Mouse (Mus musculus): ENCODE data around the gene Hmg20b. TPM values are rescaled to one million over a fixed set of nuclear protein-coding genes. Genes with fewer than 3 reads are reported as not detected.

The Hmg20b gene
- total RNA-seq, 2 experiments from 2014 or later, result 21.4 to 23.3 TPM

GRCm38 (mm10) chr10:81297246-81297645 is 53.0 kb downstream of the Hmg20b start:
- intact Hi-C loops (cut with DNase I), result no loop called here
- DNase-seq (ENCODE audit: low spot score in 2 of 2), result no peak

Small RNA genes within 50 kb of the gene (microRNA-seq; reads per million reads assigned to microRNA genes)
- 1.3 to 4.4 reads per million in 2 experiments for gene Mir6913

Other genes with a start within 250 kb of the Hmg20b start
- 100 to 1,000 TPM; 116 to 122 TPM for gene Map2k2, start 244.6 kb downstream of the Hmg20b start, total RNA-seq (2021)
- 10 to 100 TPM; 74.8 to 76.0 TPM for gene Zbtb7a, start 215.3 kb downstream of the Hmg20b start, total RNA-seq (2021)
- 10 to 100 TPM; 23.7 to 29.9 TPM for gene Pias4, start 182.6 kb downstream of the Hmg20b start, total RNA-seq (2021)
- gene Eef2, start 173.8 kb downstream of the Hmg20b start, total RNA-seq (2021), result 100 to 1,000 TPM; 936 to 941 TPM
- 10 to 100 TPM; 72.2 to 73.3 TPM for gene Dapk3, start 167.5 kb downstream of the Hmg20b start, total RNA-seq (2021)
- gene 4930442H23Rik, start 166.6 kb downstream of the Hmg20b start, total RNA-seq (2021), result not detected
- gene Nmrk2, start 148.4 kb downstream of the Hmg20b start, total RNA-seq (2021), result under 1 TPM in 1 of 2 experiments, not detected in 1; 0.17 TPM
- 100 to 1,000 TPM; 196 to 211 TPM for gene Atcay, start 119.6 kb downstream of the Hmg20b start, total RNA-seq (2021)
- gene Zfr2, start 117.3 kb downstream of the Hmg20b start, total RNA-seq (2021), result 10 to 100 TPM; 66.1 to 66.7 TPM
- 100 to 1,000 TPM; 226 to 227 TPM for gene Matk, start 97.5 kb downstream of the Hmg20b start, total RNA-seq (2021)
- 10 to 100 TPM; 39.0 to 41.4 TPM for gene Mrpl54, start 83.5 kb downstream of the Hmg20b start, total RNA-seq (2021)
- 10 to 100 TPM; 34.8 to 35.8 TPM for gene Apba3, start 83.5 kb downstream of the Hmg20b start, total RNA-seq (2021)
- gene Tjp3, start 58.9 kb downstream of the Hmg20b start, total RNA-seq (2021), result under 1 TPM; 0.15 to 0.47 TPM
- gene Pip5k1c, start 57.5 kb downstream of the Hmg20b start, total RNA-seq (2021), result 100 to 1,000 TPM; 391 to 396 TPM
- gene Cactin, start 29.4 kb downstream of the Hmg20b start, total RNA-seq (2021), result 10 to 100 TPM; 25.1 to 27.2 TPM
- gene Tbxa2r, start 21.7 kb downstream of the Hmg20b start, total RNA-seq (2021), result 1 to 10 TPM; 1.3 to 1.5 TPM
- gene Gipc3, start 7.2 kb downstream of the Hmg20b start, total RNA-seq (2021), result under 1 TPM; 0.51 to 0.97 TPM
- 10 to 100 TPM; 37.8 to 38.9 TPM for gene Mfsd12, start 7.0 kb upstream of the Hmg20b start, total RNA-seq (2021)
- 1 to 10 TPM in 1 of 2 experiments, under 1 TPM in 1; 0.93 to 1.3 TPM for gene 4930404N11Rik, start 15.3 kb upstream of the Hmg20b start, total RNA-seq (2021)
- 10 to 100 TPM; 74.8 to 80.3 TPM for gene Fzr1, start 28.0 kb upstream of the Hmg20b start, total RNA-seq (2021)
- gene Dohh, start 33.9 kb upstream of the Hmg20b start, total RNA-seq (2021), result 10 to 100 TPM; 82.4 to 88.6 TPM
- 1 to 10 TPM; 2.4 to 3.2 TPM for gene Gm48551, start 34.0 kb upstream of the Hmg20b start, total RNA-seq (2021)
- gene Gm48552, start 38.5 kb upstream of the Hmg20b start, total RNA-seq (2021), result 1 to 10 TPM; 2.8 to 4.7 TPM
- 1 to 10 TPM; 1.8 to 1.9 TPM for gene Smim24, start 42.6 kb upstream of the Hmg20b start, total RNA-seq (2021)
- 10 to 100 TPM; 67.0 to 69.8 TPM for gene Nfic, start 105.2 kb upstream of the Hmg20b start, total RNA-seq (2021)
- 100 to 1,000 TPM; 280 to 299 TPM for gene Celf5, start 132.2 kb upstream of the Hmg20b start, total RNA-seq (2021)
- gene Ncln, start 145.9 kb upstream of the Hmg20b start, total RNA-seq (2021), result 100 to 1,000 TPM in 1 of 2 experiments, 10 to 100 TPM in 1; 80.2 to 104 TPM
- under 1 TPM; 0.33 to 0.44 TPM for gene S1pr4, start 149.7 kb upstream of the Hmg20b start, total RNA-seq (2021)
- gene Gna15, start 173.7 kb upstream of the Hmg20b start, total RNA-seq (2021), result 1 to 10 TPM; 2.2 to 3.2 TPM
- gene Gna11, start 194.7 kb upstream of the Hmg20b start, total RNA-seq (2021), result 100 to 1,000 TPM; 102 to 109 TPM
- 100 to 1,000 TPM; 573 to 615 TPM for gene Aes, start 209.0 kb upstream of the Hmg20b start, total RNA-seq (2021)
- 10 to 100 TPM; 14.1 to 15.9 TPM for gene Tle2, start 224.1 kb upstream of the Hmg20b start, total RNA-seq (2021)